Mouse (Mus musculus) embryonic facial prominence, embryonic 13.5 days (tissue): ENCODE data around the gene Ccdc102a. TPM values are rescaled to one million over a fixed set of nuclear protein-coding genes. Genes with fewer than 3 reads are reported as not detected.

Experiments used
- ATAC-seq: fragments of 200-750 bp; cut with Nextera tagmentation; 2 replicates; pipeline ENCODE4 v1.8.0; 2017; ENCODE audit warnings: low read depth; ENCODE audit not compliant: insufficient number of reproducible peaks, insufficient read depth, low FRiP score, low TSS enrichment
- H3K27ac ChIP-seq: fragments of 300-500 bp; sonication (generic); 2 replicates; pipeline ENCODE4 v1.5.1; 2015; ENCODE audit warnings: moderate library complexity, mild to moderate bottlenecking, inconsistent platforms
- H3K27me3 ChIP-seq: fragments of 300-500 bp; sonication (generic); 2 replicates; pipeline ENCODE4 v1.6.1; 2015; ENCODE audit warnings: mild to moderate bottlenecking, inconsistent platforms
- H3K36me3 ChIP-seq: fragments of 300-500 bp; sonication (generic); 2 replicates; pipeline ENCODE4 v1.6.1; 2015; ENCODE audit warnings: mild to moderate bottlenecking, inconsistent platforms
- H3K4me1 ChIP-seq: fragments of 300-500 bp; sonication (generic); 2 replicates; pipeline ENCODE4 v1.6.1; 2015; ENCODE audit warnings: inconsistent platforms
- H3K4me2 ChIP-seq: fragments of 300-500 bp; sonication (generic); 2 replicates; pipeline ENCODE4 v1.6.1; 2015; ENCODE audit warnings: moderate library complexity, mild to moderate bottlenecking, inconsistent platforms
- H3K4me3 ChIP-seq: fragments of 300-500 bp; sonication (generic); 2 replicates; pipeline ENCODE4 v1.5.1; 2015; ENCODE audit warnings: mild to moderate bottlenecking, inconsistent platforms
- H3K9ac ChIP-seq: fragments of 300-500 bp; sonication (generic); 2 replicates; pipeline ENCODE4 v1.6.1; 2015; ENCODE audit warnings: mild to moderate bottlenecking, inconsistent platforms
- H3K9me3 ChIP-seq: fragments of 300-500 bp; sonication (generic); 2 replicates; pipeline ENCODE4 v1.6.1; 2016; ENCODE audit warnings: inconsistent platforms
- WGBS: fragments of 180-500 bp; shearing (Covaris S2); methylation state at CpG from one replicate; pipeline ENCODE4 v1.1.7; 2015; ENCODE audit warnings: mixed read lengths; 5-methylcytosine and 5-hydroxymethylcytosine counted together
- polyA plus RNA-seq: library from polyadenylated mRNA; unstranded; fragments of >200 nt; fragmentation: Nextera tagmentation; extraction: Ambion mirVana; gene quantifications from 2 replicates; pipeline ENCODE4 v1.2.1, GENCODE M21; 2015

Gene Ccdc102a
- polyA plus RNA-seq = 38.0 and 40.7 TPM in 2 replicates

- Histone ChIP-seq H3K4me1 (peaks cover 47% of the 10 kb centered on the region), H3K4me3 (peak within 1 kb of the TSS; percentile 82), H3K27me3 (peaks cover 10% of the 10 kb centered on the region; the same call in 1 of the 2 replicates), H3K4me2 (peak within 1 kb of the TSS; percentile 85), H3K9ac (peak within 1 kb of the TSS; percentile 92), H3K36me3 (no peaks in the 10 kb centered on the region), H3K27ac (peak within 1 kb of the TSS; percentile 90), H3K9me3 (no peaks in the 10 kb centered on the region)
- 3% methylated on average over 34 of the region's 51 CpGs for WGBS
- ATAC-seq = peak; percentile 48
Observed at GRCm38 (mm10) chr8:94917851-94918495, at the start of gene Ccdc102a. Ccdc102a (minus strand) TSS chr8:94918098.

- Histone ChIP-seq H3K9ac (no peak overlapping the region), H3K4me3 (no peak overlapping the region), H3K36me3 (no peaks in the 10 kb centered on the region), H3K9me3 (no peaks in the 10 kb centered on the region), H3K27me3 (no peaks in the 10 kb centered on the region), H3K4me2 (no peak overlapping the region), H3K4me1 (no peaks in the 10 kb centered on the region), H3K27ac (no peak overlapping the region)
- no peak for ATAC-seq
- WGBS = 72% methylated on average over 3 of the region's 3 CpGs
Observed at GRCm38 (mm10) chr8:94967554-94967953, 49.7 kb upstream of the Ccdc102a start.

GRCm38 (mm10) chr8:94967071-94967470 is 49.2 kb upstream of the Ccdc102a start:
- no peaks in the 10 kb centered on the region for H3K9me3 ChIP-seq
- no peaks in the 10 kb centered on the region for H3K27me3 ChIP-seq
- H3K27ac ChIP-seq = no peak overlapping the region
- no peak for ATAC-seq
- H3K4me1 ChIP-seq = no peaks in the 10 kb centered on the region
- H3K4me3 ChIP-seq = no peak overlapping the region
- no peaks in the 10 kb centered on the region for H3K36me3 ChIP-seq
- H3K4me2 ChIP-seq = no peak overlapping the region
- H3K9ac ChIP-seq = no peak overlapping the region
- WGBS = 84% methylated on average over 4 of the region's 4 CpGs

GRCm38 (mm10) chr8:94966578-94966977 is 48.7 kb upstream of the Ccdc102a start:
- H3K9me3 ChIP-seq = no peaks in the 10 kb centered on the region
- H3K27me3 ChIP-seq = no peaks in the 10 kb centered on the region
- no peaks in the 10 kb centered on the region for H3K4me1 ChIP-seq
- H3K36me3 ChIP-seq = no peaks in the 10 kb centered on the region
- no peak overlapping the region for H3K27ac ChIP-seq
- no peak overlapping the region for H3K4me3 ChIP-seq
- H3K4me2 ChIP-seq = no peak overlapping the region
- ATAC-seq = no peak
- 22% methylated on average over 7 of the region's 7 CpGs for WGBS
- no peak overlapping the region for H3K9ac ChIP-seq

GRCm38 (mm10) chr8:94964828-94965227 is 46.9 kb upstream of the Ccdc102a start:
- Histone ChIP-seq H3K9me3 (no peaks in the 10 kb centered on the region), H3K4me3 (no peak overlapping the region), H3K9ac (no peak overlapping the region), H3K27me3 (no peaks in the 10 kb centered on the region), H3K27ac (no peak overlapping the region), H3K36me3 (no peaks in the 10 kb centered on the region), H3K4me2 (no peak overlapping the region), H3K4me1 (no peaks in the 10 kb centered on the region)
- 44% methylated on average over 10 of the region's 10 CpGs for WGBS
- ATAC-seq = no peak

GRCm38 (mm10) chr8:94962201-94962600 is 44.3 kb upstream of the Ccdc102a start:
- H3K27ac ChIP-seq = no peak overlapping the region

GRCm38 (mm10) chr8:94956078-94956574 is 38.2 kb upstream of the Ccdc102a start:
- H3K4me1 ChIP-seq = no peaks in the 10 kb centered on the region
- ATAC-seq = no peak
- no peaks in the 10 kb centered on the region for H3K9me3 ChIP-seq
- WGBS = 86% methylated on average over 1 of the region's 1 CpGs
- no peak overlapping the region for H3K4me2 ChIP-seq
- H3K36me3 ChIP-seq = no peaks in the 10 kb centered on the region
- H3K27me3 ChIP-seq = no peaks in the 10 kb centered on the region
- H3K9ac ChIP-seq = no peak overlapping the region
- H3K27ac ChIP-seq = no peak overlapping the region
- H3K4me3 ChIP-seq = no peak overlapping the region

More at GRCm38 (mm10) chr8:94962201-94962600, 44.3 kb upstream of the Ccdc102a start:
- H3K4me1 ChIP-seq = no peaks in the 10 kb centered on the region
- H3K4me2 ChIP-seq = no peak overlapping the region
- WGBS = 78% methylated on average over 1 of the region's 1 CpGs
- no peaks in the 10 kb centered on the region for H3K36me3 ChIP-seq
- no peaks in the 10 kb centered on the region for H3K27me3 ChIP-seq
- no peak overlapping the region for H3K4me3 ChIP-seq
- no peaks in the 10 kb centered on the region for H3K9me3 ChIP-seq
- no peak for ATAC-seq
- H3K9ac ChIP-seq = no peak overlapping the region

- Histone ChIP-seq H3K9ac (no peak overlapping the region), H3K27me3 (no peaks in the 10 kb centered on the region), H3K36me3 (no peaks in the 10 kb centered on the region), H3K4me2 (no peak overlapping the region), H3K9me3 (no peaks in the 10 kb centered on the region), H3K4me1 (no peaks in the 10 kb centered on the region), H3K27ac (no peak overlapping the region), H3K4me3 (no peak overlapping the region)
- ATAC-seq = no peak
- WGBS = 35% methylated on average over 9 of the region's 9 CpGs
Observed at GRCm38 (mm10) chr8:94954921-94955758, 37.2 kb upstream of the Ccdc102a start.

GRCm38 (mm10) chr8:94954368-94954737 is 36.5 kb upstream of the Ccdc102a start:
- Histone ChIP-seq H3K4me1 (no peaks in the 10 kb centered on the region), H3K4me3 (no peak overlapping the region), H3K27ac (no peak overlapping the region), H3K4me2 (no peak overlapping the region), H3K9me3 (no peaks in the 10 kb centered on the region), H3K27me3 (no peaks in the 10 kb centered on the region), H3K9ac (no peak overlapping the region), H3K36me3 (no peaks in the 10 kb centered on the region)
- WGBS = 68% methylated on average over 7 of the region's 7 CpGs
- ATAC-seq = no peak

GRCm38 (mm10) chr8:94953624-94954367 is 35.9 kb upstream of the Ccdc102a start:
- no peaks in the 10 kb centered on the region for H3K9me3 ChIP-seq
- no peaks in the 10 kb centered on the region for H3K36me3 ChIP-seq
- ATAC-seq = no peak
- H3K27me3 ChIP-seq = no peaks in the 10 kb centered on the region
- H3K4me1 ChIP-seq = no peaks in the 10 kb centered on the region
- no peak overlapping the region for H3K4me3 ChIP-seq
- WGBS = 77% methylated on average over 7 of the region's 7 CpGs
- no peak overlapping the region for H3K4me2 ChIP-seq
- no peak overlapping the region for H3K27ac ChIP-seq
- no peak overlapping the region for H3K9ac ChIP-seq

- Histone ChIP-seq H3K4me2 (no peak overlapping the region), H3K9me3 (no peaks in the 10 kb centered on the region), H3K9ac (no peak overlapping the region), H3K4me3 (no peak overlapping the region), H3K27me3 (no peaks in the 10 kb centered on the region), H3K36me3 (no peaks in the 10 kb centered on the region), H3K27ac (no peak overlapping the region), H3K4me1 (no peaks in the 10 kb centered on the region)
- WGBS = 71% methylated on average over 5 of the region's 5 CpGs
- ATAC-seq = no peak
Observed at GRCm38 (mm10) chr8:94952086-94952485, 34.2 kb upstream of the Ccdc102a start.
